Mouse (Mus musculus): ENCODE data around the gene Acvrl1.

The Acvrl1 gene

DNA sequence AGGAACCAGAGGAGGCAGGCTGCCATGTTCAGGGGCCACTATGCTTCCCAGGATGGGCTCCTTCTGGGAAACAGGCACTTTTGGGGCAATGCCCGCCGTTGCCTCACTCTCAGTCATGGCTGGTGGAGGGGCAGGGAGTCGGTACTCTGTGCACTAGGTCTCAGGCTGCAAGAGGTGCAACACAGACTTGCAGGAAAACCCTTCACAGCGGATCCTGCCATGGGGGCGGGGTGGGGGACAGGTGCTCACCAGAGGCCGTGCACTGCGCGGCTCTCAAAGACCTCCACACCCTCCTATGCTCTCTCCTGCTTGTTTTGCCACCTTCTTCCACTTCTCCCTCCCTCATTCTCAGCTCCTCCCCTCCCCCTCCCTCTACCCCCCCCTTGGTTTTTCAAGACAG, 14.3 kb downstream of the Acvrl1 start:
- no peak for DNase-seq (ENCODE audit: low spot score)

DNA sequence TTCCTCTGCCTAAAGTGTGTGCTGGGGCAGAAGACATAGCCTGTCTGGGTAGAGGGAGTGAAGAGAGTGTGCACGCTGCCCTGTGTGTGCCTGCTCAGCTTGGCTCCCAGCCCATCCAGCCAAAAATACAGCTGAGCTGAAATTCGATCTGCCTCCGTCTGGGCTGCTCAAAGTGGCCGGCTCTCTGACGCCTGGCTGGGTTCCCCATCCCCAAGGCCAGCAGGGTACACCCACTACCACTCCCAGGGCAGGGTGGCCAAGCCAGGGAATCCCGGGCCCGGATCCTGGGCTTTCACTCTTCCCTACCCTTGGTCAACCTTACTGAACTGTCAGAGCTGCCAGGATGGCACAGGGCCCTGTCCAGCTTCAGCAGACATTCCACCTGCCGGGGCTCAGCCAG, 15.2 kb downstream of the Acvrl1 start:
- no peak for DNase-seq (ENCODE audit: low spot score)

DNA sequence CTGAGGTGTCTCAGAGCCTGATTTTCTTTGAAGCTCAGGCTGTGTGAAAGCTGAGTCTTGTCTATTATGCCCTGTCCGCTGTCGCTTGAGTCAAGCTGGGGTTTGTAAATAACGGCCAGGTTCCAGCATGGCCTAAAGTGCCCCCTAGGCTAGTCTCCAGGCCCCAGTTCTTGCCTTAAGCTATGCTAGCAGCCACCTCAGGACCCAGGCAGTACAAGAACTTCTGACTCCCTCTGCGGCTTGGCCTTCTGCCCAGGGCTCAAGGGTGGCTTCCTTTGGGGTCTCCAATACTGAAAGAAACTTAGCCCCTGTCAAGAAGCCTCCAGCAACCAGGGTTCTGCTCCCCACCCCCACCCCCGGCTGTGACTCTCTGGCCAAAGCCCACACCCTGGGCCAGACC, 15.9 kb downstream of the Acvrl1 start:
- no peak for DNase-seq (ENCODE audit: low spot score)

DNA sequence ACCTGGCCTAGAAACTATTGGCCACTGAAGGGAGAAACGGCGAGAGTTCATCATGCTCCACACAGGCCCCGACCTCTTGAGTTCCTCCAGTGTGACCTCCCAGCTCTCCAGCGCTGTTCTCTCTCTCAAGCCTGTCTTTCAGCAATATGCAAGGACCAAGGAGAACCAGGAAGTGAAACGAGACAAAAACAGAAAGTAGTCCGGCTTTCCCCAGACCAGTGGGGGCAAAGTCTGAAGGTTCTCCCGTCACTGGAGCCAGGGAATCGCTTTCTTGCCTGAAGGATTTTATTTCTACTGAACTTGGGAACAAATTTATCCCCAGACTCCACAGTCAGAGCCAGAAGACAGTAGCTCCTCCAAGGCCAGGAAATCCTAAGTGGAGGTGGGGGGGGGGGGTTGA, 16.5 kb downstream of the Acvrl1 start:
- DNase-seq (ENCODE audit: low spot score): no peak

DNA sequence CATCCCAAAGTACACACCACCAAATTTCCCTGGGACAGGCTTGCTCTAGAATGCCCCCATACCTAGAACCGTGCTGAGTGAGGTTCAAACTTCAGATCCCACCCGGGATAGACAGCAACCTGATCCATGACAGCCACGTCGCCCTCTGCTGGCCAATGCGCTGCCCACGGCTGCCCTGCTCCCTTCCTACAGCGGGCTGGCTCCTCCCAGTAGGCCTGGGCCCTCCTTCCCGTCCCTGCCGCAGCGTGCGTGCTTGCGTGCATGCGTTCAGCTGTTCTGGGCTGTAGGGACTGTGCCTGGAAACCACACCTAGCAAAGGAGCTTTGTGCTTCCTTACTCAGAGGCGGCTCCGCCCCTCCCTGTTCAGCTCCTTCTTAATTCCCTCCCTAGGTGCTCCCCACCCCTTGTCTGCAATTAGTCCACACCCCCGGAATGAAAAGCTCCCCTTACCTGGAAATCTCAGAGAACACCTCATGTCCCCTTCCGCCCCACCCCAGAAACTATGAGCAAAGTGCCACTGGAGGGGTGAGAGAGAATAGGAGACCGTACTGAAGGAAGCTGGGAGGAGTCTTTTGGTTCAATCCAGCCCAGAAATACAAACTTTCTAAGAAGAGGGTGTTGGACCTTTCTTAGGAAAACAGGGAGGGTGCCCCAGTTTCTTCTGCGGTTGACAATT, 17.2 kb downstream of the Acvrl1 start:
- peak; percentile 91 for DNase-seq (ENCODE audit: low spot score)

DNA sequence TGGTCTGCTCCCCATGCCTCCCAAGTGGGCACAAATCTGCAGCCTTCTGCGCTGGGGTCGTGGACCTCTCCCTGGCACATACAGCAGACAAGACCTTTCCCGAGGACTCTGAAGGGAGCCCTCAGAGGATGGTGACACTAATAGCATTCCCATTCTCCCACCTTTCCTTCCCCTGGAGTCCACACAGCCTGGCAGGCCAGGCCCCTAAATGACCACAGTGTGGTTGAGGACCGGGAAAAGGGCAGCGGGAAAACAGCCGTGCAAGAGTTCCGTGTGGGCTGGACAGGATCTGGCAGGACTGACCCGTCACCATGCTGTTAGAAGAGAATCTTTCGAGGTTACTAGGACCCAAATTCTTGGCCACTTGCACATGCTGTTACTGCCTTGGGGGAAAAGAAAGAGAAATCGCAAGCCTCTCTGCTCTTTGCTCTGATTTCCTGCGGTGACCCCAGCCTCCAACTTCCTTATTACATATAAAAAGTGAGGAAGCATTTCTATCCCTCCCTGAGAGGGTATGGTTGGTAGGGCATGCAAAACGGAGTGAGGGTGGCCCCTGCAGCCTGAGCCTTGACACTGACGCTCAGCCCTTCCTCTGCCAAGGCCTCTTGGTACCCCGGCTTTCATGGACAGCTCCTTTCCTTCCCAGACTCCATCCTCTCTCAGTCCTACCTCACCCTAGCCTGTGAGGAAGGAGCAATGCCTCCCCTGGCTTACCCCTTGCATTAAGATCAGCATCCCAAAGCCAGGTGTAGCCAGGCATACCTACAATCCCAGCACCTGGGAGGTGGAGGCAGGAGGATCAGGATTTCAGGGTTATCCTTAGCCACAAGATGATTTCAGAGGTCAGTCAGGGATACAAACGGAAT, 18.0 kb downstream of the Acvrl1 start:
- DNase-seq (ENCODE audit: low spot score): no peak

DNA sequence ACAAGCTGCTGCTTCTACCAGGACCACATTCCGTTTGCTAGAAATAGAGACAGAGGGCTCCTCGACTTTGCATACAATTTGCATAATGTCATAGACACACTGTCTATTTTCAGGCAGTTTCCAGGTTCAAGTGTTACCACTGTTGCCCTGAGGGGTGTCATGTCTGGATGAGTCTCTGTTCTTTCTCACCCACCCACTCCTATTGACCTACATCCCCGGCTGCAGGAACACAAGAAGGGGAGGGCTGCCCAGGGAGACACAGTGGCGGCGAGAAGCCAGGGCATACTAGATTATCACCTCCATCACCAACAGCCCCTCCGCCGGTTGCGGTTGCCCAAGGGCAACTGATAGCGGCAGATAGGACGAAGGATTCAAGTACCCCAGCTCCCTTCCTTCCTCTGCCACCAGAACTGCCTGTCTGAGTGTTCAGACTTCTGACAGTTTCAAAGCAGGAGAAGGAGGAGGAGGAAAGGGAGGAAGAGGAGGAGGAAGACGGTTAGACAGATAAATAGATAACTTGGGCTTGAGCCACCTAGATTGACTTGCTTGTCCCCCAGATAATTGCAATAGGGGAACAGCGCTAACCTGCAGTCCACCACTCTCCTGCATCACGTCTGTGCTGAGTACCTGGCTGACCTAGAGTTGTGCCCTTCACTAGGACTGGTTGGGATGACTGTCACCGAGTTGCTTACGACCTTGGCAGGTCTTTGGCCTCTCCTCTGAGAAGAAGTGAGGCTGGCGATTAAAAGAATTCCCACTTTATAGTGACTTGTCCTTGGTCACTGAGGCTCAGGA, 19.0 kb downstream of the Acvrl1 start:
- DNase-seq (ENCODE audit: low spot score): no peak

DNA sequence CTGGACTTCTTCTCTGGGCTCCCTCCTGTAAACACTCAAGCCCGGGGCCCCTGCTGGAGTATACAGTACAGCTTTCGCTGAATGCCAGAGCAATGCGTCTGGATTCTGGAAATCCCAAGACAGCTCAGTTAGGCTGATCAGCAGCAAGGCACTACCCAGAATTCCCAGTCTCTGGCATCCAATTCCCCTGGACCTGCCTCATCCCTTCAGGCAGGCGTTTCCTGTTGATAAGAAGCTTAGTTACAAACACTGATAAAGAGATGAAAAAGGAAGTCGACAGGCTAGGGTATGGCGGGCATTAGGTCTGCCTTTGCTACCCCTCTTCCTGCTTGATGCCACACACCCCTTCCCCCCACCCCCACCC, 19.6 kb downstream of the Acvrl1 start:
- no peak for DNase-seq (ENCODE audit: low spot score)

DNA sequence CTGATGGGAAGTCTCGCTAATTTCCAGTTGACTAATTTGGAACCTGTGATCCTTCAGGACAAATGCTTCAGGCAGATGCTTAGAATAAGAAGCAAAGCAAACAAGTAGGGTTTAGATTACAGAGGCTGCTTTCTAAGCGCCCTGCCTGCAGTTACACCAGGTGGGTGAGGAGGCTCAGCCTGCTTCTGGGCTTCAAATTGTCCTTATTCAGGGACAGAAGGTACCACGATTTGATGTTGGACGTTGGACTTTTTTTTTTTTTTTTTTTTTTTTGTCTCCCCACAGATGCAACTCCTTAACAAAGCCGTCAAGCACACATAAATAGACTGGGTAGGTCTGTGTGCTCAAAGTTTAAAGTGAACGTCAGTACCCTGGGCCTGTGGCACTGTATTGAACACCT, 20.3 kb downstream of the Acvrl1 start:
- DNase-seq (ENCODE audit: low spot score): no peak

DNA sequence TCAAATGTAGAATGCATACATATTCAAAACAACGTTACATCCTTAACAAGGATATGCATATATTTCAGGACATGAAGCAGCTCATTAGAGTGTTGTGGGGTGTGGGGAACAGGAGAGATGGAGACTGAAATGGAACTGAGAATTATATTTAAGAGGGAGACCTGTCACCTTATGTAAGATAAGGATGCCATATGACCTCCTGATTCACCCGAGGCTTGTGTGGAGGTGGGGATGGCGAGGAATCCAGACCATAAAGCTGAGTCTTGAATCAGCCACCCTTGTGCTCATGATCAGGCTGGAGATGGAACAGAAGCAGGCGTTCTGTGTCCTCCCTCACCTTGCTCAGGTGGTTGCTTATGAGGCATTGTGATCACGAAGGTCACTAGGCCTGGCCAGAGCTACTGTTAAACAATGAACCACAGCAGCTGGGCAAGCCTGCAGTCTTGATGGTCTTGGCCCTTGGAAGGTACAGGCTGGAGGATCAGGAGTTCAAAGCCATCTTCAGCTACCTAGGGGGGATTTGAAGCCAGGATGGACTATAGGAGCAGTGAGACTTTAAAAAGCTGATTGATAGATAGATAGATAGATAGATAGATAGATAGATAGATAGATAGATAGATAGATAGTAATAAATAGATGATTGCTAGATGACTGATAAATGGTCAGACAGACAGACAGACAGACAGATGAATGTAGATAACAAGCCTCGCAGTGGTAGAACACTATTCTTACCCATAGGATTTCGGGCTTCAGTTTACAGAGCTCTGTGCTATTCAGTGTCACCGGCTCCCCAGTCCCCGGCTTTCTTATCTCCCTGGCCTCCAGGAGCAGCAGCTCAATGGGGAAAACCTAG, 23.3 kb downstream of the Acvrl1 start:
- no peak for DNase-seq (ENCODE audit: low spot score)

DNA sequence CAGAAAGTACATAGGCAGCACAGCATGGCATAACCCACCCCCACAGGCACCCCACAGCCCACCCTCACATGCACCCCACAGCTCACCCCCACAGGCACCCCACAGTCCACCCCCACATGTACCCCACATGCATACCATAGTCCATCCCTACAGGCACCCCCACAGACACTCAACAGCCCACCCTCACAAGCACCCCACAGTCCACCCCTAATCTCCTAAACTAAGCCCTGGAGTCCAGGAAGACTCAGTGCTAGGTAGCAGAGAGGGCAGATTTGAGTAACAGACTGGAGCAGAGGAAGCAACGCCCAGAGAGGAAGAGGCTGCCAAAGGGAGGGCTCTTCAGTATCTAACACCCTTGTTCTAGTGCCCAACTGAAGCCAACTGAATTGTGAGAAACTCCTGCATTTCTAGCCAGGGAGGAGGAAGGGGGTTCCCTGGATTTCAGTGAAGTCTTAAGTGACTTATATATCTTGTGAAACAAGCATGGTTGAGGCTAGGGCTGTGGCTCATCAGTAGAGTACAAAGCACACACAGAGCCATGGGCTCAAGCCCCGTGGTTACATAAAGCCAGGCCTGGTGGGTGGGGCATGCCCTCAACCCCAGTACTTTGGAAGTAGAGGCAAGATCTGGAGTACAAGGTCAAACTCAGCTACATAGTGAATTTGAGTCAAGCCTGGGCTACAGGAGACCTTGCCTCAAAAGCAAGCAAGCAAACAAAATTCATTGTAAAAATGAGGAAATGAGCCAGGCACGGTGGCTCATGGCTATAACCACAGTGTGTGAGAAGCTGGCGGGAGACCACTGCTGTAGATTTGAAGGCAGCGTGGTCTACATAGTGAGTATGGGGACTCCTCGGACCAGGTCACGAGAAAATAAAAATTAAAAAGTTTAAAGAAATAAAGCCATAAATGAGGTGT, 26.6 kb downstream of the Acvrl1 start:
- no peak for DNase-seq (ENCODE audit: low spot score)

DNA sequence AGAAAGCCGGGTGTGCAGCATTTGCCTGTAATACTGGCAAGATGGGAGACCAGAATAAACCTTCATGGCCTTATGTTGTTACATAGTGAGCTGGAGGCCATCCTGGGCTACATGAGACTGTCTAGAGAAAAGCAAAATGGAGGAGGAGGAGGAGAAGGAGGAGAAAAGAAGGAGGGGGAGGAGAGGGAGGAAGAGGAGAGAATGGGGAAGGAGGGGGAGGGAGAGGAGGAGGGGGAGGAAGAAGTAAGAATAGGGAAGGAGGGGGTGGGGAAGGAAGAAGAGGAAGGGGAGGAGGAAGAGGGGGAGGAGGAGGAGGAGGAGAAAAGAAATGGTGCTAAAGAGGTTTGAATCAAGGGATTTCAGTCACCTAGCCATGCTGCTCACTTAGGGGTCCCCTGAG, 31.8 kb downstream of the Acvrl1 start:
- no peak for DNase-seq (ENCODE audit: low spot score)

DNA sequence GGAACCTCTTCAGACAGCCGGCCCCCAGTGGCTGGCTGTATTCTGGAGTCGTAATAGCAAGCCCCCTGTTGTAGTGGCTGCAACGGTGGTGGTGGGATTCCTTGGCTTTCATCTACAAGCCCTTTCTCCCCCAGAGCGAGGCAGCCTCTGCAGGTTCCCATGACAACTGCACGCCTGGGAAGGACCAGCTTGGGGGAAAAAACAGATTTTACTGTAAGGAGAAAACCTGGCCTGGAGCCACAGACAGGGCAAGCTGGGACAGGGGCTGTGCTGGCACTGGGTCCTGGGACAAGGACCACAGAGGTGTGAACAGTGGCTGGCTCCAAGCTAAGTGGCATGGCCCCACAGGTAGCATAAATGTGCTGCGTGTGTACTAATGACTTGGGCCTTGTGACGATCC, 32.3 kb downstream of the Acvrl1 start:
- DNase-seq (ENCODE audit: low spot score): no peak

DNA sequence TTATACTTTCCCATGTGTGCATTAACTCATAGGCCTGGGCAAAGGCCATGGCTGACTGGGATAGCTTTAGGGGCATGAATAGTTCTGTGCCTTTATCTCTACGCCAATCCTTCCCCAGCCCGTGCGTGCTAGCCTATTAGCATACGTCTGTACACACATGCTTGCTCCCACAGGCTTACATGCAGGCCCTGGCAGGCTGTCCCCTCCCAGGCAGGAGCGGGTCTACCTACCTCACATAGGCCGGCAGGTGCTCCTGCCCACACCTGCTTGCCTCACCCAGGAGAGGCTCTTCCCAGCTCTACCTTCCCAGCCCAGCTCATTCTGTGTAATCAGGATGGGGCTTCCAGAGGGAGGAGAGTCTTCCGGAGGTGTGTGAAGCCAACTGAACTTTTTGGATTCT, 33.2 kb downstream of the Acvrl1 start:
- no peak for DNase-seq (ENCODE audit: low spot score)

DNA sequence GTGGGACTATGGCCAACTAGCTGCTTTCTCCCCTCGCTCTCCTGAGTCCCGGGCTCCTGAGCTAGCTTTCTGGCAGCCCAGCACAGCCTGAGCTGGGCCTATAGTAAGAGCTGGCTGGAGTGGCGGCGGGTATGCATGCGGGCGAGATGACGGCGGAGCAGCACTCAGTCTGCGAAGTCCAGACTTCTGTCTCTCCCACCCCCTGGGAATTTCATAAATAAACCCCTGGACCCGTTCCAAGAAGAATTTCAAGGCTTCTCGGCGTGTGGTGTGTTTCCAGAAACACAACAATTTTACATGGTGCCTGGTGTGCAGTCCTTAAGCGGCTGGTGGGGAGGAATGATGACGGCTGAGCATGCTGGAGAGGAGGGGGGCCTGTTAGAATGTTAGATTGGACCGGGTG, 34.7 kb downstream of the Acvrl1 start:
- no peak for DNase-seq (ENCODE audit: low spot score)

DNA sequence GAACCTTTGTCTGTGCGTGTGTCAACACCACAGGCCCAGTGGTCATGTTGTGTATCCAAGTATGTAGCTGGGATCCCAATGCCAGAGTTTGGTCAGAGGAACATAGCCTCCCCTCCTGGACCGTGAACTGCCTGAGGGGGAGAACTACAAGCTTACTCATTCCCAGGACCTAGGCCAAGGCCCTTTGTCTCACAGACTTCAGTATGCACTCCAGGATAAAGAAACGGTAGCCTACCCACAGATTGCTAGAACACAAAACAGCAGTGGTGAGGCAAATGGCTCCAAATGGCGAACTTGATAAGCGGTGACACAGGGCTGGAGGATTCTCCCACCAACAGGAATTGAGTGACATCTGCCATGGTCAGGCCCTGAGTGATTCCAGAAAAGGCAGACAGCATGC, 35.5 kb downstream of the Acvrl1 start:
- no peak for DNase-seq (ENCODE audit: low spot score)

DNA sequence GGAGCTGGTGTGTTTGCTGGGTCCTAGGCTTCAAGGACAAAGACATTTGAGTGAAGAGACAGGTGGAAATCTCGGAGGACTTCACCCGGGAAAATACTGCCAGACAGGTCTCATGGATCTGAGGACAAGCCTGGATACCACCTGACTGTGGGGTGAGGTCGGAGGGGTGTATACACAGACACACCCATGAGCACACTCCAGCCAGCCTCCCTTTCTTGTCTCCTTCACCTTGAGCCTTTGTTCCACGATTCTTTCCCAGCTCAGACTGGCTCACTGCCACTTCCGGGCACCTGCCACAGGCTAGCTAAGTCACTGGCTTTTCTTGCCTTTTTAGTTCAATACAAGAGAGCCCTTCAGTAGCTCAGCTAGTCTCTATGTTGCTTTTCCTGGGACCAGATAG, 36.0 kb downstream of the Acvrl1 start:
- DNase-seq (ENCODE audit: low spot score): no peak

DNA sequence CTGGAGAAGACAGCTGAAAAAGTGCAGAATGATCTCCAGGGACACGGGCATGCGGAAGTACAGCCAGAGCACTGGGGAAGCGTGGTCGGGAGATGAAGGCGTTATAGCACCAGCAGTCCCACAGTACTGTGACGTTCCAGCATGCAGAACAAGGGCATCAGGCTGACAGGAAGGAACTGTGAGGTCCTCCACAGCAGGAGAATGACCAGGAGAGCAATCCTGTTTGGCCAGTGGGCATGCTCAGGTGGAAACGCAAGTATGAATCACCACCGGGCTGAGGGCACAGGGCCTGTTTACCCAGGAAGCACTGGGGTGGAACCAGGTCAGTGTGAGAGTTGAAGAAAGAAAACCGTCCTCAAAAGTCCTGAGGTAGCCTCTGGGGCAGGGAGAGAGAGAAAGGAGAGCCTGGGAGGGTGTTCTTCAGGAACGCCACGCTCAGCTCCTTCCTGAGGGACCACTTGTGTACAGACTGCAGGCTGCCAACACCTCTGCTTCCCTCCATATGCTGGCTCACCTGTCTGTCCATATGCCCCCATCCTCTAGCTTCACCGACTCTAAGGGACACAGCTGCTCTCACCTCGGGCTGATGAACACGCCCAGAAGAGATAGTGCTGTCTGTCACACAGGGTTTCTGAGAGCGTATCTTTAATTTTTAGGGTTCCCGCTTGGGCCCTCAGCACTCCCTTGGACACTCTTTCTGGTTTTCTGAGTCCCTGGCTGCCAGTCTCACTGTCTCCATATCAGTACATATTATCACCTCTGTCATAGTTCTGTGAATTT, 37.5 kb downstream of the Acvrl1 start:
- DNase-seq (ENCODE audit: low spot score): no peak

DNA sequence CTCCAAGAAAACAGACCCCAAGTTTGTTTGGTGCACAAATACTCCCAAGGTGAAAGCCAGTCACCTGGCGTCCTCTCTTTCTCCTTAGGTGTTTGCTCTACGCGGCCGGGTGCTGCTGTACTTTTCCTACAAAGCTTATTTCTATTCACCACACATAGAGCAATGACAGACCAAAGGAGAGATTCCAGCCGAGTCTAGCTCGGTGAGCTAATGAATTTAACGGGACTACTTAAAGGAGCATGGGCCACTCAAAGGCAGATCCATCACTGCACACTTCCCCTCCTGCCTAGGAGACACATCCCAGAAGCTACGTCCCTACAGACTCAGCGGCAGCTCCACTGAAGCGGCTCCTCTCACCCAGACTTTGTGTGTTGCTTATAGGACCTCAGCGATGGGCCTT, 39.2 kb downstream of the Acvrl1 start:
- no peak for DNase-seq (ENCODE audit: low spot score)

DNA sequence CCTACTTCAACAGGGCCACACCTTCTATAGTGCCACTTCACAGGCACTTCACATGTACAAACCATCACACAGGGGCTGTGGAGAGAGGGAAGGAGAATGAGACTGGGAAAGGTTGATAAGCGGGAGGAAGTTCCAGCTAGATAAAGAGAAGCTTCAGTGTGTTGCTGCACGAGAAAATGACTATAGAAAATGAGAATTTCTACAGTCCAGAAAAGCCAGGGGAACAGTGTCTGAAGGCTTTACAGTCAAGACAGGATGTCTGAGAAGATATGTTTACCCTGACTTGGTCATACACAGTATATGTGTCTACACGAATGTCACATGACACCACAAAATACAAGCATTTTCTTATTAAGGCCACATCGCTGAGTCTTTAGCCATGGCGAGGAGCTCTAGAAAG, 41.6 kb downstream of the Acvrl1 start:
- DNase-seq (ENCODE audit: low spot score): no peak
